Mouse (Mus musculus) adrenal gland, adult 8-10 months (tissue): ENCODE measurements at regions not wholly inside any gene's neighbourhood (a gene's known extent, or its start where the extent isn't known, plus 50 kb on each side); places are given as distances from the start of the nearest gene placed in this dataset.

Source experiments
- DNase-seq: peaks from one replicate; pipeline ENCODE4 v3.0.0; 2022

DNA sequence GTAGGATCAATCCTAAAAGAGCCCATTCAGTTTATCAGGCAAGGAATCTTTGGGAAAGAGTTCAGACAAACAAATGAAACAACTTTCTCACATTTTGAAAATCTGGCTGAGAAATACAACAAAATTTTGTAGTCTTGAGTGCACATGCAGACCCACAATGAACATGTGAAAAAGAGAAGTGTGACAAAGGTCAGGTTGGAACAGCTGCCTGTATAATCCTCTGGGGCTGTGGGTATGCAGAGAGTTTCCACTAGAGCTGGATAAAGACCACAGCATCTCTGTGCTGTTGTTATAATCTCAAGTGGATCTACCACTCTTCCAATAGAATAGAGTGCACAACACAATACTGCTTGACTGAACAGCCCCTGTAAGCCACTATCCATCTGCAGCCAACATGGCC is 482.3 kb downstream of the Irx1 start:
- DNase-seq, result no peak

DNA sequence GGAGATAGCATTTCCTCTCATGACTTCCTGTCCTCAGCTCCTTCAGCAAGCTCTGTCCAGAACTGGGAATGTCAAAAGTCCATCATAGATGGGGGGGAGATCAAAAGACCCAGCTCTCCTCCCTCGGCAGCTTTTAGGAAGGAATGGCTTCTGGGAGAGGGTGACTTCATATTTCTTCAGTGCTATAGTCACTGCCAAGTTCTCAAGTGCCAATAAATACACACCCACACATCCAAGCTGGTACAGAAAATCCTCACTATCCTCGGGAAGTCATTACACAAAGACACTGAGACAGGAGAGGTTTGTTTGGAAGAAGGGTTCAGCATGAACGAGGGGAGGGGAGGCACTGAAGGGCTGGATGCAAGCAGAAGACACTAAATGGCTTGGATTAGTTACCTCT is 502.0 kb downstream of the Irx1 start:
- DNase-seq, result no peak

DNA sequence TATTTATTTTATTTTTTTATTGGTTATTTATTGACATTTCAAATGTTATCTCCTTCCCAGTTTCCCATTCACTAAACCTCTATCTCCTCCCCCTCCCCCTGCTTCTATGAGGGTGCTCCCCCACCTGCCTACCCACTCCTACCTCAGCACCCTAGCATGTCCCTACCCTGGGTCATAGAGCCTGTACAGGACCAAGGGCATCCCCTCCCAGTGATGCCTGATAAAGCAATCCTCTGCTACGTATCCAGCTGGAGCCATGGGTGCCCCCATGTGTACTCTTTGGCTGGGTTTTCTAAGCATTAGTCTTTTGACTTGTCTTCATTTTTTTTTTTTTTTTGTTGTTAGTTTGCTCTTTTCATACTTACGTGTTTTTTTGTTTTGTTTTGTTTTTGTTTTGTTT is 502.9 kb downstream of the Irx1 start:
- DNase-seq, result no peak

DNA sequence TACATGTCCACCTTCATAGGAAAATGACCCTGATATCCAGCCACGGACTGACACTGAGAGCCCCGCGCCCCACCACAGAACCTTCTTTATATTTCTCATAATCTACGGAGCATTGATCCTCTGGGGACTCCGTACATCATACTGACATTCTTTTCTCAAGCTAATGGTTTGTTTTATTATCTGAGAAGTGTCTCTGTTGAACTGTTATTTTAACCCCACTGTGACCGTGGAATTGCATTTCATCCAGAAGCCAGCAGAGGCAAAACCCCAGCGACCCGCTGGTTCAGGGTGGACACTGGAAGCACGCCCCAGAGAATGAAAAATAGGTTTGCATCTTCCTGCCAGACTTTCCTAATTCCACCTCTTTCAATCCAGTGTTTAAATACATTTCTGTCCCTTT is 503.4 kb downstream of the Irx1 start:
- DNase-seq, result no peak

DNA sequence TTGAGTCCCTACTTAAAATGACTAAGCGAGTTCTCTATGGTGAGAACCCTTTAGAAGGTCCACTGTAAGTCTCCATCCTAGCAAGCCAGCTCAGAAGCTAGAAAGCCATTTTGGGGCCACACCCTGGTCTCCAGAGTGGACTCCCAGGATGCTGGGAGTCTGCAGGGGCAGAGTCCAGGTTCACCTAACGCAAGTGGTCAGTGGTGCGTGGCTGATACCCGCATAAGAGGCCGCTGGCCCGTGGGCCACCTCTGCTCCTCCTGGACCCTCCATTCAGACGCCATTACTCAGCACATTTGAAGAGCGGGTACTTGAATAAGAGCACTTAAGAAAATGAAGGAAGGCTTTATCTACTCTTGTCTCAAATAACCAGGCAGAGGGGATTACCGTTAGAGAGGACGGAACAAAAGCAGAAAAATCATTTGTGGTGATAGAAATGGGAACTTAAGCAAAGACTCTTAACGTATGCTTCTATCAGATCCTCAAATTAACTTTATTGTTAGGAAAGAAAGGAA is 504.4 kb downstream of the Irx1 start:
- DNase-seq, result no peak

DNA sequence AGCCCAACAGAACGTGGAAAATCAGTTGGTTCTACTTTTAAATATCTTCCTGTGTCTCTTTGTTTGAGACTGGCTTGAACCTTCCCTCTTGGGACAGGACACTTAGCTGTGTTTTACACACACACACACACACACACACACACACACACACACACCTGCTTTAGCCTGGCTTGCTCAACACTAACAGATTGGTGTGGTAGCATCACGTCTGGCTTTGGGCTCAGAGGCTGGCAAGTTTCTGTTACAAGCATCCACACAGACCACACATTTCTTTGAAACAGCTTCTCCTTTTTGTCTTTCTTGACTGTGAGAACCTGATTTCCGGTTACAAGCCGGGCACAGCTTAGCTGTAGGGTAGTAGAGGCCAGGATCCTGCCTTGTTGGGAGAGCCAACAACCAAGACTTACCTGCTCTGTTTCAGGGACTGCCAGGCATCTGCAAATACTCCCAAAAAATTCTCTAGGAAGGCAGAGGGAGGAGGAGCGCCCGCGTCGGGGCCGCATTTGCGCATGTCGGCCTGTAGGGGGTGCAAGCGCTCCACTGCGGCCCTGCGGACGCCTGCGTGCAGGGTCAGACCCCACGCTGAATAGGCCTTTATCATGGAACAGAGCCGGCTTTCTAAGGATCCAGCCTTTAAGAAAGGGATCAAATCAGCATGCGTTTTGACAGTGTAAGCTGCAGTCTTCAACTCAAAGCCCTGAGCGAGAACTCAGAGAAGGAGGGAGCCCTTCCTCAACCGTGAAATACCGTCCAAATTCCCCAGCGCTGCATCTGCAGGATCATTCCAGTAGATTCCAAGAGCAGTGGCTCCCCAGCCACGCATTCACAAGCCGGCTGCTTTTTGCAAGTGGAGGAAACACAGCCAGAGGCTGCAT is 505.2 kb downstream of the Irx1 start:
- peak; percentile 0 for DNase-seq

DNA sequence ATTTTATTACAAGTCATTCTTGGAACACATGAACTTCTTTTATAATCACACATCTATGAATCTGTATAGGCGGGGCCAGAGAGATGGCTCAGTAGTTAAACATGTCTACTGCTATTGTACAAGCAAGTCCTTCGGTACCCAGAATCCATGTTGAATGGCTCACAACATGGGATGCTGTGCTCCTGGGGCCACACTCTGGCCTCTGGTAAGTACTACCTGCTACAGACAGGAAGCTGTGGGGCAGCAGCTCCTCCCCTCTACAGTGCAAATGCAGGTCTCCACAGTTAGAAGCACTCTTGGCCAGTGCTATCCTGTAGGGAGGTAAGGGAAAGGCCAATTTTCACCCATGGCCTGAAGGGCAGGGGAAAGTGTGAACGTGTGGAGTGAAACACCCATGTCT is 506.0 kb downstream of the Irx1 start:
- no peak for DNase-seq

DNA sequence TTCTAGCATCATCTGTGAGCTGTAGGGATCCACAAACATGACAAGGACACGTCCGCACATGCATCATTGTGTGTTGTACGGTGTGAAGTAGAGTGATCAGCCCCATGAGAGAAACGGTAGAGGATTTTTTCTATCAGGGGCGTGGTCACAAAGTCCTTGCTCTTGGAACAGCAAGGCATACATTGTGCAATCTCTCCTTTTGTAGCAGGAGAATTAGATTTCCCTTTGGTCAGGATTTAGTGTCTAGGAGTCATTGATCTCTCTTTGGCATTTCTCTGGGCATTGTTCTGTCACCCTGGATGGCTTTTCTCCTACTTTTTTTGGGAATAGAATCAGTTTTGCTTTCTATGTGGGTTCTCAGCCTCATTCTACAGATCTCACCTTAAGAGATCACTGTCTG is 511.3 kb downstream of the Irx1 start:
- DNase-seq, result no peak

DNA sequence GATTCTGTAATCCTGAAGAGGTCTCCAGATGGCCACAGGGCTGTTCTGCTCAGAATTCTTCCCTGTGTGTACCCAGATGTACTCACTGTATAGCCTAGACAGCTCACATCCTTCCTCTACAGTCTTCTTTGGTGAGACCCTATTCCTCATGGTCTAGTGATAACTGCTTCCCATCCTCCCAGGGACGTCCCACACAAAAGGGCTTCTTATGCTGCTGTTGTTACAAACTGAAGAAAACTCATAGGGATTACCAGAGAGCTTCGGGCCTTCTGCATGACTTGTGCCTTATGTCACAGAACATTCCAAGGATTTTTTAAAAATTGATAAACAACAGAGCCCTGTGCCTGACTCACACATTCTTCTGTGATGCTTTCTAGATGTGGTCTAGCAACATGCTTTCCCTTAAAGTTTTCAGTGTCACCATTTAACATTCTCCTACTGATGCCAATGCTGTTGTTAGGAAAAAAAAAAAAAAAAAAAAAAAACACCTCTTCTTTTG is 525.9 kb downstream of the Irx1 start:
- DNase-seq, result no peak

DNA sequence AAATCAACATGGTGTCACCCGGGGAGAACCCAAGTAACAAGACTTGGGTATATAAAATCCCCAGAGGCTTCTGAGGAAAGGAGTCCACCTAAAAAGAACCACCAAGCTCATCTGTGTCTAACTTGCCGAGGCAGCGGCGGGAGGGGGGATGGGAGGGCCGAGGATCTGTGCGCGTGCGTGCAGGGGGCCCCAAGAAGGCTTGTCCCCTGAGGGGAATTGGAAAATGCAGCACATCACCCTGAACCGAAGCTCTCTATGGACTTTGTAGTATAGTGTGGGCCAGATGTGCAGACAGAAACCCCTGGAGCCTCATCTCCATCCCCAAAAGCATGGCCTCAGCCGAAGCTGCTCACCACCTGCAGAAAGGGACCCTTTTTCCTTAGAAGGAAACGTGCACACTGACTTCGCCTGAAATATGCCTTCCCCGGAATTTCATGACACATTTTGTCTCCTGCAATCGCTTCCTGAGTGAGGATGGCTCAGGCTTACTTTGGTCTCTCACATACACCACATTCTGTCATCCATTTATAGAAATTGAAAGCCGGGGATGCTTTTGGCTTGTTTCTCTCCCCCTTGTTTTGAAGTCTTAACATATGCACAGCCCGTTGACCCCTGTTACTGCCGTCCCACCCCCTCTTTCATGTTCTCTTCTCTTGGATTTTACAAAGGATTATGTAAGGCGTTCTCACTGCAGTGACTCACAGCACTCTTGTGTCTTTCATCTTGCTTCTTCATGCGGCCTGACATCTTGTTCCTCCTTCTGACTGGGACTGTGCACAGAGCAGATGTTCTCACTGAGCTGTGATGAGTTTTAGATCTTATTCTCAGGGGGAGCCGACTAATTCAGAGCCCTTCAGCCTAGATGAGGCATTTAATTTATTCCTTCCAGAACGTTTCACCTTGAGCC is 559.6 kb downstream of the Irx1 start:
- no peak for DNase-seq

DNA sequence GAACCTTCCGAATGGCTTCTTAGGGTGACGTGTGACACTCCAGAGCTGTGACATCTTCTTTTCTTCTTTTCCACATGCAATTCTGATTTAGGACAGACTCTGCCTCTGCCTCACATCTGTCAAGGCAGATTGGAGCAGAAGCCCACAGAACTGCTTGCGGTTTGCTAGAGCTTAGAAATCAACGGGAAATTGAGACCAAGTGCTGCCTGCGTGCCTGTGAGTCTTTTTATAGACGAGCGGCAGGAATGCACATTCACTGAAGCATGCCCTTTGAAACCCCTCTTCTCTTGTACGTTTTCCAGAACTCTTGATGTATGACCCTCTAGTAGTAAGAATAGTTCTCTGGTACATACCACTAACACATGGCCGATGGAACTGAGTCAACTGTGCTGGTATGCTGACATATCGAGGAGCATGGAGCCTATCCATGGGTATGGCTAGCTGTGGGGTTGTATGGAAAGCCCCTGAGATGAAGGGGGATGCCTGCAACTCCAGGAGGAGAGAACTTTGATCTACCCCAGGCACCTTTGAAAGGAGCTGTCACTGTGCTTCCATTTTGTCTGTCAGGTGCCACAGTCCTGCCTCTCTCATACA is 552.2 kb upstream of the Adamts16 start:
- no peak for DNase-seq

DNA sequence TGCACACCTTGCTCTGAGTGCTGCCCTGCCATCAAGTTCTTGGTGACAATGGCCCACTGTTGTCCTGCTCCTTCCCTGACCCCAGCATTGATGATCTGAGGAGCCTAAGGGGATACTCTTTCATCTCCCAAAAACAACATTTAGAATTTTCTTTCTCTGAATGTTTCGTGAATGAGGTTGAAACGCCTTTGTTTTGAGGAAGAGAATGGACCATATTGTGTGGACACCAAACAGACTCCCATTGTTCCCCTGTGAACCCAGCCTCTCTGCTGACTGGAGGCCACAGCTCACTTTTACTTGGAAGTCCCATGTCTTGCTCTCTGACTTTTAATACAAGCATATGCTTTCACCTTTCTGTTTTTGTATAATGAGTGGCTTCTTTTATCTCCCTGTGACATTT is 537.0 kb upstream of the Adamts16 start:
- no peak for DNase-seq

DNA sequence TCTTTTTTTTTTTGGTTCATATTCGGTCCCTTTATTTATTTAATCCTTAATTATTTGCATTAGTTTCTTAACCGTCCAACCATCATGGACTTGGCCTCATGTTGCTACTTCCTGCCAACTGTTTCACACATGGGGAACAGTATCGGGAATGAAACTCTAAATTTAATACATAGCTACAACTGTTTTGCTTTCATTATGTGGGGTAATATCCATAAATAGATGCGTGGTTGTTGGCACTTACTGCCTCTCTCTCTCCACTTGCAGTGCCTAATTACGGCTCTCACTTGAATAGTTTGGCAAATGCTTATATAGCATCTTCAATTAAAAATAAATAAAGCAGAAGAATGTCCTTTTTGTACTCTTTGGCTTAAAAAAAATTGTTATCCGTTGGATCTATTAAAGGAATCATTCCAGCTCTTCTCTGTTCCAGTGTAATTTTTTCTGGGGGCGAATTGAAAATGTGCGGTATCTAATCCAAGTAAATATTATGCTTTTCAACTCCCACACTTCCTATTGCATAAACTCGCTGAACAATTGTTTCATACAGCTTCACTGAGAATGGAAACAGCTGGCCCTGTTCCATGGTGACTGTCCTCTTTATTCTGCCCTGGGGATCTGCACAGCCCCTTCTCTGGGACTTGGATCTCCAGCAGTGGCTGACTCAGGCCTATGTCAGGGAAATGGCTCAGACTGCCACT is 534.4 kb upstream of the Adamts16 start:
- DNase-seq, result no peak

DNA sequence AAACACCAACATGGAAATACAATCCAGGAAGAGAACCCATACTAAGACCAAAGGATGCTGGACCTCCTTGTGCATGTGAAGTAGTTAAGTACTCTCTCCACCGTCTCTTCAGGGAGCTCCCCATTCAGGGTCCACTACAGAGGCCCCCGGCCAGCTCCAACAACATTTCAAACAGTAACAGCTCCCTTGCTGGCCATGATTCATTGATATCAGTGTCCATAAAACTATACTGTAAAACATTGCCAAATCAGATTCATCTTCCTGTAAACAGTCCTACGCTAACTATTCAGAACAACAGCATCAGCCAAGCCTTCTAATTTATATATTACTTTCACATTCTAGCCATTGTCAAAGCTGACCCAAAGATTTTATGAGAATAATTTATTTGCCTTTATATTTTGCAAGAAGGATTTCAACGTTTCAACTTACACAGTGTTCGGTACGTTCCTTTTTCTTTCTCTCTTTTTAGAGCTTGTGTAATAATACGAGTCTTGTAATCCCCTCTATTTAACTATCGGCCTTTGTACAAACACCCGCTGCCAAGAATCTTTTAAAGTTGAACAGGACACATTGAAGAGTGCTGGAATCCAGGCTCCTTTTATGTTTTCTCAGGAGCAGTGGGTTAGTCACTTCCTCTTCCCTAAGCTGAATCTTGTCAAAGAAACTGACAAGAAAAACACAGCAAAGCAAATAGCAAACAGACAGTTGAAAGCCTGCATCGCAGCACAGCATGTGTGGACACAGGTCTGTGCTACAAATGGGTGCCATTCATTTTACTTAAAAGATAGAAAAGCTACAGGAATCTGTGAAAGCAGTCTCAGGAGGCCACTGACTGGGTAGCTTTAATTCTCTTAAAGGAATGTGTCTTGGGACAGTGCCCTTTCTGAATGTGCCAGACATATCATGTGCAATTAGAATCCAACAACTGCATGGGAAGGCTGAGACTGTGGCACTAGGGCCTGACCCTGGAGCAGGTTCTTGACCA is 531.4 kb upstream of the Adamts16 start:
- no peak for DNase-seq

DNA sequence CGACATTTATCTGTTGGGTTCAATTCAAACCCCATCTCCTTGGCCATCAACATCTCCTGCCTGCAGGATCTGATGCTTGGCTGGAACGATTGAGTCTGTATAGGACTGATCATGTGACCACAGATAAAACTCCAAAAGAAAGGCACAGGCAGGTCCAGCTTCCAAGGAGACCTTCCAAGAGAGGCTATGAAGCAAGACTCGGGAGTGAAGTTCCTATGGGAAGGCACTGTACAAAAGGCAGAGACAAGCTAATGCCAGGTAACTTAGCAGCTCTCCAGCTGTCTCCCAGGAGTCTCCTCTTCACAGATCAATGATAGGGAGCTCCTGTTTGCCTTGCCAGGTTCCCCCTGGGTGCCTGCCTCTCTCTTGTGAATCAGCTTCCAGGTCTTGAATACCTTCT is 528.2 kb upstream of the Adamts16 start:
- DNase-seq, result no peak

DNA sequence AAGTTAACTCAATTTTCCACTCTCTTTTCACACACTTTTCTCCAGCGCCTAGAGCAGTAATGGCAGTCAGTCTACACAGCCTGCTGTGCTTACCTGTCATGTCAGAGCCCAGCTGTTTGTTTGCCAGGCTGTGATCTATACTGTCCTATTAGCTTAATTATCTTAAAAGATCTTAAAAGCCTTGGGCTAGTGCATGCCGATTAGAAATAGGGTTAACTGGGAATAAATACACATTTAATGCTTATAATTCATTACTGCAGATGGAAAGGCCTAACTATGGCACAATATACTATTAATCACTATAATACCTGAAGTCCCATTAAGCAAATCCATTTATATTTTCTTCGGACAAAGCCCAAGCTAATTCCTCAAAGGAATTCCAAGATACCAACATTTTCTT is 523.6 kb upstream of the Adamts16 start:
- no peak for DNase-seq

DNA sequence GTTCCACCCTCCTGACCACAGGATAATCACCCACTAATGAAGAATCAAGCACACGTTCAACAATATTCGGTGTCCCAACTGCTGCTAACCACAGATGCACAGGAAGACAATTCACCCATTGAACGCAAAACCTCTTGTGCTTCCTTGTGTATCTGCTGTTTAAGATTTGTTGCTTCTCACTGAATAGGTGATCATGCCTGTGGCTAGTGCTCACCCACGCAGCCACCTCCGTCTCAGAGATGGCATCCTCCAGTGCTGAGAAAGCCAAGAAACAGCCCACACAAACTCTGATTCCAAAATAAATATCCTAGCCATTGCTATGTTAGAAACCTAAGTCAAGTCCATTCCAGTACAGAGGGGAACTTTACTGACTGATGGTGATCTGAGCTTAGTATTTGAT is 520.7 kb upstream of the Adamts16 start:
- DNase-seq, result no peak

DNA sequence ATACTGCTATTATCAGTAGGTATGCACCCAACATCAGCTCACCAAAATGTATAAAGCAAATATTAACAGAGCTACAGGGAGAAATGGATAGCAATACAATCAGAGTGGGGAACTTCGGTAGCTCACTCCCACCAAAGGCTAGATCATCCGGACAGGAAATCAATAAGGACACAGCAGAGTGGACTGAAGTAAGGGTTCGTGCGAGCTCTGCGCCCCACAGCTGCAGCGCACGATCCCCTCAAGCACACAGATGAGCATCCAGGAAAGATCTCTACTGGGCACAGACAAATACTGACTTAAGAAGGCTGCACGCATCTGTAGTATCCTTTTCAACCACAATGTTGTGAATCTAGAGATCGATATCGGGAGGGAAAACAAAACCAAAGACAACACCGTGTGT is 517.5 kb upstream of the Adamts16 start:
- no peak for DNase-seq

DNA sequence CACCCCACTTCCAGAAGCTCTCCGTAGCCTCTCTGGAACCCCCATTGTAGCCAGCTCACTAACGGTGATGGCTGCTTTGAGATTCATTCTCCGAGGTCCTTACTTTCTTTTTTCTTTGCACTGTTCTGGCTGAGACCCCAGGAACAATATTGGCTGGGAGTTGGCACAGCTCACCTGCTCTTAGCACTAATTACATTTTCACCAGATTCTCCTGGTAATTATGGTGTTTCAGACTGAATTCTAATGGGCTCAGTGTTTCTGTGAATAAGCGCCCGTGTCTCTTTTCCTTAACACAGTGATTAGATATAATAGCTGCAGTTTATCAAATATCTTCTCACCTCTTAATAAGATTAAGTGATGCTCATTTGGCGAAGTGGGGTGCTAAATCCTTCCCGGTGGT is 509.2 kb upstream of the Adamts16 start:
- no peak for DNase-seq

DNA sequence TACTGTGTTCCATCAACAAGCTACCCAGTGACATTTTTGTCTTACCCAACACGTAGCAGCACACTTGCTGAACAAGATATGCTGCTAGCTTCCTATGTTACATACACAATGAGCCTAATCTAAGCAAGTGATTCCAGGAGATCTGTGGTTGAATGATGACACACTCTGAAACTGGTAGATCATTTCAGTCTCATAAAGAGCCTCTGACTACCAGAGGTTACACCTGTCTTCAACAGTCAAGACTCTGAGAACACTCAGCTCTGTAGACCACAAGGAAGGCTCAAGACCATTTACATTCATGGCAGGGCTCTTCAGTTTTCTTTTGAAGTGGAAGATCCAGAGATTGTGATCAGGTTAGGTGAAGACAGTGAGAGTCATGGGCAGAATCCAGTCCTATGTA is 501.3 kb upstream of the Adamts16 start:
- no peak for DNase-seq

DNA sequence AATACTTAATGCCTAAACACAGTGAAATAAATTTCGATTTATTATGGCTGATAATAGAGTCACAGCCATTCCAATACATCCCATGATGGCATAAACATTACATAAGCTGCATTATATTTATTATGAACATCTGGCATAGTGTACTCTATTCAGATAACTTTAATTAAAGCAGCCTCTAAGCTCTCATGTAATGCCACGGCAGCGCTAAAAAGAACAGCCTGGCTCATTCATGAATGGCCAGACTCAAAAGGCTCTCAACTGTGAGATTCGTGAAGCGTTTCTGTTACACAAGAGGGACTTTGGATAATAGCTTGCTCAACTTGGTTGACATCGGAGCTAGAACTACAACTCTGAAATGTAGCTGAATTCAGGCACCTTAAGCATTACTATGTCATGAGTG is 497.1 kb upstream of the Adamts16 start:
- no peak for DNase-seq
